Mouse (Mus musculus) thymus, postnatal 14 days (tissue): ENCODE measurements around the gene Btbd9.

Source experiments
- DNase-seq: peaks from one replicate; pipeline ENCODE4 v3.0.0; 2021

Gene Btbd9

GRCm38 (mm10) chr17:30597786-30598185, 21.5 kb upstream of the Btbd9 start:
- DNase-seq = no peak

- no peak for DNase-seq
These were observed 18.6 kb upstream of the Btbd9 start for GRCm38 (mm10) chr17:30594846-30595245.

GRCm38 (mm10) chr17:30594407-30594806, 18.1 kb upstream of the Btbd9 start:
- no peak for DNase-seq

GRCm38 (mm10) chr17:30590417-30591198, 14.3 kb upstream of the Btbd9 start:
- DNase-seq = peak; percentile 71

GRCm38 (mm10) chr17:30583258-30584001, 7.1 kb upstream of the Btbd9 start:
- no peak for DNase-seq

GRCm38 (mm10) chr17:30582313-30582712, 6.0 kb upstream of the Btbd9 start:
- DNase-seq = no peak

GRCm38 (mm10) chr17:30581201-30581600, 4.9 kb upstream of the Btbd9 start:
- no peak for DNase-seq

GRCm38 (mm10) chr17:30580781-30581180, 4.5 kb upstream of the Btbd9 start:
- no peak for DNase-seq

- DNase-seq = peak; percentile 30
These were observed 658 bp upstream of the Btbd9 start for GRCm38 (mm10) chr17:30576946-30577345.

- peak; percentile 74 for DNase-seq
These were observed 975 bp downstream of the Btbd9 start for GRCm38 (mm10) chr17:30575121-30575904.

GRCm38 (mm10) chr17:30574783-30575075, 1.6 kb downstream of the Btbd9 start:
- no peak for DNase-seq

GRCm38 (mm10) chr17:30573990-30574782, 2.1 kb downstream of the Btbd9 start:
- no peak for DNase-seq

- DNase-seq = no peak
These were observed 5.3 kb downstream of the Btbd9 start for GRCm38 (mm10) chr17:30570971-30571370.

GRCm38 (mm10) chr17:30570173-30570572, 6.1 kb downstream of the Btbd9 start:
- no peak for DNase-seq

- no peak for DNase-seq
These were observed 7.8 kb downstream of the Btbd9 start for GRCm38 (mm10) chr17:30568473-30568872.

- no peak for DNase-seq
These were observed 11.3 kb downstream of the Btbd9 start for GRCm38 (mm10) chr17:30564971-30565370.

- DNase-seq = no peak
These were observed 11.9 kb downstream of the Btbd9 start for GRCm38 (mm10) chr17:30564407-30564806.

GRCm38 (mm10) chr17:30563484-30564075, 12.7 kb downstream of the Btbd9 start:
- no peak for DNase-seq

- no peak for DNase-seq
These were observed 13.5 kb downstream of the Btbd9 start for GRCm38 (mm10) chr17:30562770-30563169.

- peak; percentile 94 for DNase-seq
These were observed 16.8 kb downstream of the Btbd9 start for GRCm38 (mm10) chr17:30559536-30559935.

GRCm38 (mm10) chr17:30558623-30559022, 17.7 kb downstream of the Btbd9 start:
- DNase-seq = no peak

- no peak for DNase-seq
These were observed 19.8 kb downstream of the Btbd9 start for GRCm38 (mm10) chr17:30556512-30556911.
